Mouse (Mus musculus): ENCODE data around the gene Fam227a. TPM values are rescaled to one million over a fixed set of nuclear protein-coding genes. Genes with fewer than 3 reads are reported as not detected.

Fam227a gene
- polyA plus RNA-seq (2014; fragmentation: Nextera tagmentation; extraction: Ambion mirVana), result 3.5 and 4.0 TPM in 2 replicates

- H3K27ac ChIP-seq (ENCODE audit: low read depth, low read length), result peak within 1 kb of the TSS; percentile 92
- ATAC-seq (ENCODE audit: insufficient read depth, low FRiP score, low TSS enrichment), result peak; percentile 86
- peak; percentile 94 for DNase-seq (ENCODE audit: low spot score)
- peak within 1 kb of the TSS; percentile 75 for H3K4me3 ChIP-seq (ENCODE audit: low read depth, low read length)
- H3K4me1 ChIP-seq (ENCODE audit: control insufficient read depth, insufficient read depth, low read length), result no peaks in the 10 kb centered on the region
- no peaks in the 10 kb centered on the region for H3K9me3 ChIP-seq (ENCODE audit: control insufficient read depth, low read length)
- H3K9ac ChIP-seq (ENCODE audit: low read length), result peak within 1 kb of the TSS; percentile 82
- no peaks in the 10 kb centered on the region for H3K36me3 ChIP-seq (ENCODE audit: control insufficient read depth, insufficient read depth, low read length)
- H3K27me3 ChIP-seq (ENCODE audit: control insufficient read depth, insufficient read depth, low read length), result no peaks in the 10 kb centered on the region
- H3K4me2 ChIP-seq (ENCODE audit: low read depth), result peak within 1 kb of the TSS; percentile 82
- WGBS, result under 1% methylated on average over 55 of the region's 55 CpGs
Observed at GRCm38 (mm10) chr15:79658531-79659375, at the start of gene Fam227a, which contains the start of gene Cby1. Gene Fam227a, minus strand, starts transcription at chr15:79658956. Gene Cby1, plus strand, starts transcription at chr15:79659199.

GRCm38 (mm10) chr15:79708229-79708822, 49.6 kb upstream of the Fam227a start:
- no peaks in the 10 kb centered on the region for H3K9me3 ChIP-seq (ENCODE audit: control insufficient read depth, low read length)
- H3K27ac ChIP-seq (ENCODE audit: low read depth, low read length), result no peak overlapping the region
- DNase-seq (ENCODE audit: low spot score) (no peak), ATAC-seq (ENCODE audit: insufficient read depth, low FRiP score, low TSS enrichment) (no peak)
- H3K4me1 ChIP-seq (ENCODE audit: control insufficient read depth, insufficient read depth, low read length), result no peaks in the 10 kb centered on the region
- H3K9ac ChIP-seq (ENCODE audit: low read length), result no peak overlapping the region
- no peak overlapping the region for H3K4me3 ChIP-seq (ENCODE audit: low read depth, low read length)
- no peak overlapping the region for H3K4me2 ChIP-seq (ENCODE audit: low read depth)
- H3K27me3 ChIP-seq (ENCODE audit: control insufficient read depth, insufficient read depth, low read length), result no peaks in the 10 kb centered on the region
- 93% methylated on average over 5 of the region's 5 CpGs for WGBS
- peaks cover 21% of the 10 kb centered on the region for H3K36me3 ChIP-seq (ENCODE audit: control insufficient read depth, insufficient read depth, low read length)

- H3K9me3 ChIP-seq (ENCODE audit: control insufficient read depth, low read length), result no peaks in the 10 kb centered on the region
- H3K4me2 ChIP-seq (ENCODE audit: low read depth), result no peak overlapping the region
- H3K4me3 ChIP-seq (ENCODE audit: low read depth, low read length), result no peak overlapping the region
- H3K4me1 ChIP-seq (ENCODE audit: control insufficient read depth, insufficient read depth, low read length), result no peaks in the 10 kb centered on the region
- ATAC-seq (ENCODE audit: insufficient read depth, low FRiP score, low TSS enrichment) (no peak), DNase-seq (ENCODE audit: low spot score) (no peak)
- peaks cover 13% of the 10 kb centered on the region; the same call in 1 of the 2 replicates for H3K36me3 ChIP-seq (ENCODE audit: control insufficient read depth, insufficient read depth, low read length)
- H3K27me3 ChIP-seq (ENCODE audit: control insufficient read depth, insufficient read depth, low read length), result no peaks in the 10 kb centered on the region
- H3K9ac ChIP-seq (ENCODE audit: low read length), result no peak overlapping the region
- WGBS, result 91% methylated on average over 17 of the region's 17 CpGs
- no peak overlapping the region for H3K27ac ChIP-seq (ENCODE audit: low read depth, low read length)
Observed at GRCm38 (mm10) chr15:79706603-79707214, 48.0 kb upstream of the Fam227a start.

- 78% methylated on average over 9 of the region's 9 CpGs for WGBS
- Histone ChIP-seq H3K4me3 (ENCODE audit: low read depth, low read length) (no peak overlapping the region), H3K4me2 (ENCODE audit: low read depth) (no peak overlapping the region), H3K36me3 (ENCODE audit: control insufficient read depth, insufficient read depth, low read length) (no peaks in the 10 kb centered on the region), H3K4me1 (ENCODE audit: control insufficient read depth, insufficient read depth, low read length) (no peaks in the 10 kb centered on the region; the same call in none of the 2 replicates), H3K27me3 (ENCODE audit: control insufficient read depth, insufficient read depth, low read length) (no peaks in the 10 kb centered on the region), H3K9ac (ENCODE audit: low read length) (no peak overlapping the region), H3K27ac (ENCODE audit: low read depth, low read length) (no peak overlapping the region), H3K9me3 (ENCODE audit: control insufficient read depth, low read length) (no peaks in the 10 kb centered on the region)
- ATAC-seq (ENCODE audit: insufficient read depth, low FRiP score, low TSS enrichment) (no peak), DNase-seq (ENCODE audit: low spot score) (no peak)
Observed at GRCm38 (mm10) chr15:79697558-79698187, 38.9 kb upstream of the Fam227a start.

GRCm38 (mm10) chr15:79697011-79697410, 38.3 kb upstream of the Fam227a start:
- Histone ChIP-seq H3K4me1 (ENCODE audit: control insufficient read depth, insufficient read depth, low read length) (peaks cover under 1% of the 10 kb centered on the region), H3K36me3 (ENCODE audit: control insufficient read depth, insufficient read depth, low read length) (no peaks in the 10 kb centered on the region), H3K9me3 (ENCODE audit: control insufficient read depth, low read length) (no peaks in the 10 kb centered on the region), H3K9ac (ENCODE audit: low read length) (no peak overlapping the region), H3K27me3 (ENCODE audit: control insufficient read depth, insufficient read depth, low read length) (no peaks in the 10 kb centered on the region), H3K4me2 (ENCODE audit: low read depth) (no peak overlapping the region), H3K4me3 (ENCODE audit: low read depth, low read length) (no peak overlapping the region), H3K27ac (ENCODE audit: low read depth, low read length) (no peak overlapping the region)
- DNase-seq (ENCODE audit: low spot score) (no peak), ATAC-seq (ENCODE audit: insufficient read depth, low FRiP score, low TSS enrichment) (no peak)
- WGBS, result 71% methylated on average over 6 of the region's 6 CpGs

- Histone ChIP-seq H3K9me3 (ENCODE audit: control insufficient read depth, low read length) (no peaks in the 10 kb centered on the region), H3K27me3 (ENCODE audit: control insufficient read depth, insufficient read depth, low read length) (no peaks in the 10 kb centered on the region), H3K27ac (ENCODE audit: low read depth, low read length) (no peak overlapping the region), H3K9ac (ENCODE audit: low read length) (no peak overlapping the region), H3K4me2 (ENCODE audit: low read depth) (no peak overlapping the region), H3K4me1 (ENCODE audit: control insufficient read depth, insufficient read depth, low read length) (peaks cover 6% of the 10 kb centered on the region), H3K36me3 (ENCODE audit: control insufficient read depth, insufficient read depth, low read length) (no peaks in the 10 kb centered on the region), H3K4me3 (ENCODE audit: low read depth, low read length) (no peak overlapping the region)
- no peak for ATAC-seq (ENCODE audit: insufficient read depth, low FRiP score, low TSS enrichment)
- WGBS, result 98% methylated on average over 2 of the region's 2 CpGs
- DNase-seq (ENCODE audit: low spot score), result no peak
Observed at GRCm38 (mm10) chr15:79696508-79696907, 37.8 kb upstream of the Fam227a start.

GRCm38 (mm10) chr15:79695516-79695915, 36.8 kb upstream of the Fam227a start:
- Histone ChIP-seq H3K4me1 (ENCODE audit: control insufficient read depth, insufficient read depth, low read length) (peaks cover 6% of the 10 kb centered on the region), H3K36me3 (ENCODE audit: control insufficient read depth, insufficient read depth, low read length) (no peaks in the 10 kb centered on the region), H3K4me2 (ENCODE audit: low read depth) (no peak overlapping the region), H3K9me3 (ENCODE audit: control insufficient read depth, low read length) (no peaks in the 10 kb centered on the region), H3K9ac (ENCODE audit: low read length) (no peak overlapping the region), H3K27me3 (ENCODE audit: control insufficient read depth, insufficient read depth, low read length) (no peaks in the 10 kb centered on the region), H3K27ac (ENCODE audit: low read depth, low read length) (no peak overlapping the region), H3K4me3 (ENCODE audit: low read depth, low read length) (no peak overlapping the region)
- WGBS, result 75% methylated on average over 3 of the region's 3 CpGs
- no peak for DNase-seq (ENCODE audit: low spot score)
- no peak for ATAC-seq (ENCODE audit: insufficient read depth, low FRiP score, low TSS enrichment)

- ATAC-seq (ENCODE audit: insufficient read depth, low FRiP score, low TSS enrichment) (no peak), DNase-seq (ENCODE audit: low spot score) (no peak)
- WGBS, result 88% methylated on average over 4 of the region's 4 CpGs
- peaks cover 6% of the 10 kb centered on the region for H3K4me1 ChIP-seq (ENCODE audit: control insufficient read depth, insufficient read depth, low read length)
- H3K4me3 ChIP-seq (ENCODE audit: low read depth, low read length), result no peak overlapping the region
- no peaks in the 10 kb centered on the region for H3K9me3 ChIP-seq (ENCODE audit: control insufficient read depth, low read length)
- H3K27ac ChIP-seq (ENCODE audit: low read depth, low read length), result no peak overlapping the region
- H3K9ac ChIP-seq (ENCODE audit: low read length), result no peak overlapping the region
- H3K27me3 ChIP-seq (ENCODE audit: control insufficient read depth, insufficient read depth, low read length), result no peaks in the 10 kb centered on the region
- H3K4me2 ChIP-seq (ENCODE audit: low read depth), result no peak overlapping the region
- no peaks in the 10 kb centered on the region for H3K36me3 ChIP-seq (ENCODE audit: control insufficient read depth, insufficient read depth, low read length)
Observed at GRCm38 (mm10) chr15:79694512-79694911, 35.8 kb upstream of the Fam227a start.
